11 mouse cellular contexts compared by ENCODE assay signal in the genomic region with DNA sequence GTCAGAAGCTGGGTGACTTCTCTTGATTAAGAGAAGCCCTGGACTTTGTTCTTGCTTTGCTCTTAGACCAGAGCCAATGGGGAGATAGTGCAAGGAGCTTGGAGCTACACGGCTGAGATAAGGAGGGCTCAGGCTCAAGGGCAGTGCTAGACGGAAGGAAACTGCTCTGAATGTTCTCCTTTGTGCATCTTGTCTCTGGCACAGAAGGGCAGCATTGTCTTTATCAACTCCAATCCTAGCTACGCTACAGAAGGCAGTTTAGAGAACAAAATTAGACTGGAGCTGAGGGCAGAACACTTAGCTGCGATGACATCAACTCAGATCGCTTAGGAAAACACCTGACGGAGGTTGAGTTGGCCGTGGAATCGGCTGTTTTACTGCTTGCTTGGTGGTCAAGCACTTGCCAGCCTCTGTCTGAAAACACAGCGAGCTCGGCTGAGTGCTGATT. TPM values are rescaled to one million over a fixed set of nuclear protein-coding genes. Genes with fewer than 3 reads are reported as not detected.
DNase-seq lines count a peak whose midpoint lies in the region; ATAC-seq and TF ChIP-seq lines count a peak whose summit lies in the region.
"Had no signal": no experiment of that assay in that cellular context is flagged by ENCODE, and none has a peak within 500 bp of the region (broad histone marks: within the 10 kb centered on the region; RNA-seq: fewer than 3 reads in every experiment).

No protein-coding gene starts in this region.

- H3K27ac ChIP-seq in left cerebral cortex, adult 2 months = peak overlapping the region; percentile 53
- no peak overlapping the region for H3K27ac ChIP-seq in hindbrain, embryonic 16.5 days (ENCODE audit: low read depth, low read length)
- H3K27ac ChIP-seq in neural tube, embryonic 13.5 days (replicated peaks) = no peak overlapping the region
- H3K27ac ChIP-seq: kidney, postnatal 0 days; limb, embryonic 12.5 days had no signal

- WGBS in hindbrain, embryonic 16.5 days = 80% methylated on average over 10 of the region's 10 CpGs
- WGBS in neural tube, embryonic 13.5 days = 75% methylated on average over 10 of the region's 10 CpGs

- H3K4me3 ChIP-seq in left cerebral cortex, adult 2 months = peak overlapping the region; percentile 37
- peak overlapping the region; percentile 66 for H3K4me3 ChIP-seq in hindbrain, embryonic 16.5 days (ENCODE audit: low read length)
- H3K4me3 ChIP-seq in neural tube, embryonic 13.5 days = peak overlapping the region; percentile 54
- H3K4me3 ChIP-seq: limb, embryonic 12.5 days; myocyte had no signal

- H3K4me2 ChIP-seq in hindbrain, embryonic 16.5 days (ENCODE audit: low read length) = peak overlapping the region; percentile 54
- peak overlapping the region; percentile 71 for H3K4me2 ChIP-seq in neural tube, embryonic 13.5 days

- TF ChIP-seq CTCF in left cerebral cortex, adult 2 months (IDR thresholded peaks at IDR 0.05) = no peak

- H3K27me3 ChIP-seq in hindbrain, embryonic 16.5 days (replicated peaks; ENCODE audit: control insufficient read depth, insufficient read depth, low read length) = no peaks in the 10 kb centered on the region
- no peaks in the 10 kb centered on the region for H3K27me3 ChIP-seq in neural tube, embryonic 13.5 days
- H3K27me3 ChIP-seq: limb, embryonic 12.5 days had no signal

- no peaks in the 10 kb centered on the region for H3K9me3 ChIP-seq in hindbrain, embryonic 16.5 days (ENCODE audit: control insufficient read depth, low read length)
- no peaks in the 10 kb centered on the region for H3K9me3 ChIP-seq in neural tube, embryonic 13.5 days
- H3K9me3 ChIP-seq: limb, embryonic 12.5 days had no signal

- 0 out of 2 replicates have a peak overlapping the region, but pooled peaks have one; percentile 42 for H3K9ac ChIP-seq in hindbrain, embryonic 16.5 days (ENCODE audit: low read depth, low read length)
- H3K9ac ChIP-seq in neural tube, embryonic 13.5 days = no peak overlapping the region
- H3K9ac ChIP-seq: limb, embryonic 12.5 days had no signal

- peak; percentile 46 for DNase-seq in cerebellum, adult 9-11 months
- no peak for DNase-seq in cerebellum, postnatal 14 days
- DNase-seq in left cerebral cortex, adult 2 months (ENCODE audit: extremely low spot score in 1 of 2, low spot score in 2 of 2) = no peak
- no peak for DNase-seq in left cerebral cortex, postnatal 36 days (ENCODE audit: low spot score in 2 of 2)
- no peak for DNase-seq in urinary bladder, postnatal 25 days (ENCODE audit: low spot score)

- ATAC-seq in hindbrain, embryonic 16.5 days = no peak
- ATAC-seq in neural tube, embryonic 13.5 days (ENCODE audit: low read depth) = no peak
- ATAC-seq in inflammation-experienced regulatory T-cells, adult 6 months = no peak

- no peaks in the 10 kb centered on the region for H3K36me3 ChIP-seq in hindbrain, embryonic 16.5 days (ENCODE audit: control insufficient read depth, insufficient read depth, low read length)
- no peaks in the 10 kb centered on the region for H3K36me3 ChIP-seq in neural tube, embryonic 13.5 days

- intact Hi-C loops in left cerebral cortex, adult 2 months (cut with DNase I) = no loop called here
- intact Hi-C loops in left cerebral cortex, postnatal 36 days (cut with DNase I) = no loop called here

- peaks cover 25% of the 10 kb centered on the region for H3K4me1 ChIP-seq in hindbrain, embryonic 16.5 days (ENCODE audit: control insufficient read depth, insufficient read depth, low read depth, low read length)
- H3K4me1 ChIP-seq in neural tube, embryonic 13.5 days (replicated peaks) = peaks cover 62% of the 10 kb centered on the region

RNA-seq across cellular contexts. Expression of a gene that starts 2.4 kb away (rescaled TPM):
- total RNA-seq in left cerebral cortex, adult 2 months (2021) = 100 to 1,000 TPM; 212 to 244 TPM
- total RNA-seq in left cerebral cortex, postnatal 36 days (2021) = 100 to 1,000 TPM; 235 to 245 TPM
- 194 and 211 TPM in 2 replicates for polyA plus RNA-seq in hindbrain, embryonic 16.5 days (2015; fragmentation: Nextera tagmentation; extraction: Ambion mirVana)
- polyA plus RNA-seq in neural tube, embryonic 13.5 days (2015; fragmentation: Nextera tagmentation; extraction: Ambion mirVana) = 136 and 143 TPM in 2 replicates
- polyA plus RNA-seq in inflammation-experienced regulatory T-cells, adult 6 months (2017; shearing (Covaris generic)) = 10 to 100 TPM; 14.1 to 14.9 (median 14.4) TPM
